Comparison of ENCODE assay signal across 26 mouse cellular contexts in genomic region chr6:125413326-125413725, GRCm38 (mm10). TPM values are rescaled to one million over a fixed set of nuclear protein-coding genes. Genes with fewer than 3 reads are reported as not detected.
DNase-seq lines count a peak whose midpoint lies in the region; ATAC-seq and TF ChIP-seq lines count a peak whose summit lies in the region.
"Had no signal": no experiment of that assay in that cellular context is flagged by ENCODE, and none has a peak within 500 bp of the region (broad histone marks: within the 10 kb centered on the region; RNA-seq: fewer than 3 reads in every experiment).

No protein-coding gene starts in this region.

- peak; percentile 56 for ATAC-seq in lung, embryonic 16.5 days (ENCODE audit: low read depth)
- peak; percentile 88 for ATAC-seq in stomach, postnatal 0 days (ENCODE audit: low FRiP score, low TSS enrichment)
- ATAC-seq: forebrain, postnatal 0 days had no signal

- no peak for TF ChIP-seq POLR2A in ES-Bruce4 (IDR thresholded peaks at IDR 0.05; ENCODE audit: insufficient read depth, low read length)

- TF ChIP-seq EP300 in ES-Bruce4 (IDR thresholded peaks at IDR 0.05; ENCODE audit: insufficient read depth, low read depth, low read length): no peak
- TF ChIP-seq EP300 in stomach, postnatal 0 days (optimal IDR thresholded peaks at IDR 0.05): no peak

- H3K36me3 ChIP-seq in lung, embryonic 16.5 days (ENCODE audit: control insufficient read depth, insufficient read depth, low read length): no peaks in the 10 kb centered on the region
- H3K36me3 ChIP-seq in ES-Bruce4 (ENCODE audit: control insufficient read depth, insufficient read depth, low read length, poor library complexity, severe bottlenecking): no peaks in the 10 kb centered on the region
- no peaks in the 10 kb centered on the region for H3K36me3 ChIP-seq in stomach, postnatal 0 days (ENCODE audit: control insufficient read depth, insufficient read depth, low read length)
- H3K36me3 ChIP-seq: embryonic facial prominence, embryonic 13.5 days; heart, embryonic 12.5 days; kidney, embryonic 15.5 days; limb, embryonic 13.5 days; liver, embryonic 13.5 days; midbrain, embryonic 10.5 days had no signal

- DNase-seq in lung, postnatal 4 days: no peak
- peak; percentile 92 for DNase-seq in adipocyte (ENCODE audit: low spot score)
- peak; percentile 53 for DNase-seq in stomach, postnatal 0 days (ENCODE audit: low spot score)
- DNase-seq in gastrocnemius, adult 18-20 months (ENCODE audit: low spot score): no peak
- DNase-seq in testis, postnatal 10 days (ENCODE audit: low spot score): no peak
- DNase-seq: adrenal gland, postnatal 14 days; cerebellum, adult 11 months; cerebellum, postnatal 14 days; forebrain, postnatal 0 days; heart, postnatal 14 days; liver, embryonic 13.5 days; retina, postnatal 1 day; right cerebral cortex, postnatal 4 days; thymus, postnatal 25 days had no signal

- H3K4me3 ChIP-seq in lung, embryonic 16.5 days (ENCODE audit: low read length): no peak overlapping the region
- no peak overlapping the region for H3K4me3 ChIP-seq in ES-Bruce4 (ENCODE audit: low read depth, low read length)
- no peak overlapping the region for H3K4me3 ChIP-seq in stomach, postnatal 0 days (ENCODE audit: low read depth, low read length)
- H3K4me3 ChIP-seq: embryonic facial prominence, embryonic 13.5 days; heart, embryonic 12.5 days; kidney, embryonic 15.5 days; limb, embryonic 13.5 days; liver, embryonic 13.5 days; midbrain, embryonic 10.5 days had no signal

- no peaks in the 10 kb centered on the region; the same call in 1 of the 2 replicates for H3K4me1 ChIP-seq in lung, embryonic 16.5 days (replicated peaks; ENCODE audit: control insufficient read depth, insufficient read depth, low read length)
- H3K4me1 ChIP-seq in ES-Bruce4 (ENCODE audit: control insufficient read depth, insufficient read depth, low read length): peaks cover 6% of the 10 kb centered on the region
- H3K4me1 ChIP-seq in stomach, postnatal 0 days (replicated peaks; ENCODE audit: control insufficient read depth, insufficient read depth): no peaks in the 10 kb centered on the region
- H3K4me1 ChIP-seq: heart, embryonic 12.5 days; midbrain, embryonic 10.5 days had no signal

- no peak overlapping the region for H3K27ac ChIP-seq in lung, embryonic 16.5 days (ENCODE audit: low read length)
- peak overlapping the region; percentile 2; the same call in 1 of the 2 replicates for H3K27ac ChIP-seq in ES-Bruce4 (ENCODE audit: insufficient read depth, low read length)
- no peak overlapping the region; the same call in 1 of the 2 replicates for H3K27ac ChIP-seq in stomach, postnatal 0 days (replicated peaks)
- H3K27ac ChIP-seq: embryonic facial prominence, embryonic 13.5 days; hindbrain, embryonic 14.5 days; kidney, embryonic 15.5 days; limb, embryonic 13.5 days; liver, embryonic 13.5 days; macrophage; midbrain, embryonic 10.5 days had no signal

- WGBS in lung, embryonic 16.5 days: 62% methylated on average over 9 of the region's 9 CpGs
- WGBS in stomach, postnatal 0 days: 49% methylated on average over 9 of the region's 9 CpGs

- H3K27me3 ChIP-seq in lung, embryonic 16.5 days (ENCODE audit: control insufficient read depth, insufficient read depth, low read depth, low read length): no peaks in the 10 kb centered on the region; the same call in 1 of the 2 replicates
- H3K27me3 ChIP-seq in ES-Bruce4 (ENCODE audit: control insufficient read depth, insufficient read depth, low read length, poor library complexity, severe bottlenecking): no peaks in the 10 kb centered on the region
- H3K27me3 ChIP-seq in stomach, postnatal 0 days (ENCODE audit: control insufficient read depth, insufficient read depth, low read length): no peaks in the 10 kb centered on the region

- no peak overlapping the region for H3K9ac ChIP-seq in lung, embryonic 16.5 days (ENCODE audit: low read length)
- no peak overlapping the region for H3K9ac ChIP-seq in ES-Bruce4 (ENCODE audit: low read depth, poor library complexity, severe bottlenecking)
- no peak overlapping the region for H3K9ac ChIP-seq in stomach, postnatal 0 days (ENCODE audit: low read length)
- H3K9ac ChIP-seq: embryonic facial prominence, embryonic 13.5 days; forebrain, postnatal 0 days; heart, embryonic 12.5 days; hindbrain, embryonic 14.5 days; kidney, embryonic 15.5 days; limb, embryonic 13.5 days; liver, embryonic 13.5 days had no signal

- H3K4me2 ChIP-seq in lung, embryonic 16.5 days (ENCODE audit: low read depth, low read length): no peak overlapping the region
- H3K4me2 ChIP-seq in stomach, postnatal 0 days (replicated peaks; ENCODE audit: low read depth): no peak overlapping the region
- H3K4me2 ChIP-seq: embryonic facial prominence, embryonic 13.5 days; heart, embryonic 12.5 days; hindbrain, embryonic 14.5 days; kidney, embryonic 15.5 days; limb, embryonic 13.5 days; liver, embryonic 13.5 days had no signal

- H3K9me3 ChIP-seq in lung, embryonic 16.5 days (ENCODE audit: control insufficient read depth, low read length): no peaks in the 10 kb centered on the region; the same call in 1 of the 2 replicates
- H3K9me3 ChIP-seq in ES-Bruce4 (replicated peaks; ENCODE audit: control insufficient read depth, insufficient read depth, low read length, poor library complexity, severe bottlenecking): no peaks in the 10 kb centered on the region
- H3K9me3 ChIP-seq in stomach, postnatal 0 days (ENCODE audit: control insufficient read depth, low read length): no peaks in the 10 kb centered on the region
- H3K9me3 ChIP-seq: embryonic facial prominence, embryonic 13.5 days; kidney, embryonic 15.5 days; limb, embryonic 13.5 days; liver, embryonic 13.5 days; midbrain, embryonic 10.5 days had no signal

- TF ChIP-seq CTCF in ES-Bruce4 (IDR thresholded peaks at IDR 0.05; ENCODE audit: low read depth, low read length): no peak
- TF ChIP-seq CTCF in stomach, postnatal 0 days (IDR thresholded peaks at IDR 0.05; ENCODE audit: low read depth): no peak

RNA-seq across cellular contexts. Expression of gene Plekhg6, which starts 32.7 kb away (rescaled TPM):
- 0.49 and 0.99 TPM in 2 replicates for polyA plus RNA-seq in lung, embryonic 16.5 days (2015; fragmentation: Nextera tagmentation; extraction: Ambion mirVana)
- 2.3 and 2.5 TPM in 2 replicates for polyA plus RNA-seq in ES-Bruce4 (2011; ENCODE audit: insufficient read depth, insufficient read length, low read depth, missing spikeins)
- 6.3 and 6.7 TPM in 2 replicates for polyA plus RNA-seq in stomach, postnatal 0 days (2015; fragmentation: Nextera tagmentation; extraction: Ambion mirVana)
- total RNA-seq in gastrocnemius, adult 18-20 months (2021): not detected
- total RNA-seq: granulocyte monocyte progenitor cell, adult 5-6 weeks; heart, postnatal 14 days; layer of hippocampus, postnatal 14 days; MEL had no signal
- polyA plus RNA-seq: heart, embryonic 12.5 days; macrophage had no signal

Comparison
In these comparisons a context has a peak if more than half of its experiments do, and no peak if none do; other contexts are left out.
1. DNase-seq: peak in adipocyte (single experiment) and stomach, postnatal 0 days (single experiment); none in lung, postnatal 4 days (0 of 2), gastrocnemius, adult 18-20 months (single experiment) and testis, postnatal 10 days (single experiment).